Mouse (Mus musculus): ENCODE measurements around the gene Akap7. TPM values are rescaled to one million over a fixed set of nuclear protein-coding genes. Genes with fewer than 3 reads are reported as not detected.

Gene Akap7
- total and polyA plus RNA-seq, 3 experiments, result 17.2 to 59.1 (median 56.2) TPM

DNA sequence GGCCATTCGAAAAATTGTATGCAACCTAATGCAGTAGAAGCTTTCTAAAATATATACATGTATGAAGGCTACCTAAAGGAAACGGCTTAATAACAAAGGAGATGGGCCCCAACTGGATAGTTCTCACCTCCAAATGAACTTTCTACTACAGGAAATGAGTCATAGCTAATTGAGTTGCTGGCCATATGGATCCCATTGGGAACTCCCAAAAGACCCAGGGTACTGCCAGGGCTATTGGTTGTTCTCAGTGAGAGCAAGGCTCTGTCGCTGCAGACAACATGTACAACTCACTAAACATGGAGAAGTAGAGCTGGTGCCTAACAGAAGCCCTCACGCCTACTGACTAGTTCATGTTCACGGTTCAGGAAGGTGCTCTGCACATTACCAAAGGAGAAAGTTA is 83.3 kb downstream of the Akap7 start:
- DNase-seq, result no peak
- Histone ChIP-seq H3K79me2 (replicated peaks; ENCODE audit: control insufficient read depth, insufficient read depth, low read length) (no peaks in the 10 kb centered on the region), H3K4me3 (no peak overlapping the region), H3K4me1 (ENCODE audit: control insufficient read depth, insufficient read depth, low read length) (peaks cover 2% of the 10 kb centered on the region), H3K27me3 (ENCODE audit: control insufficient read depth, insufficient read depth, low read length) (no peaks in the 10 kb centered on the region), H3K27ac (no peak overlapping the region), H3K9ac (ENCODE audit: low read depth, low read length) (no peak overlapping the region), H3K36me3 (ENCODE audit: control insufficient read depth, insufficient read depth, low read length) (no peaks in the 10 kb centered on the region)
- no peak for TF ChIP-seq EP300 (IDR thresholded peaks at IDR 0.05; ENCODE audit: insufficient read depth, low read depth, low read length)
- no peak for TF ChIP-seq POLR2A (IDR thresholded peaks at IDR 0.05; ENCODE audit: insufficient read depth, low read depth, low read length)
- no peak for TF ChIP-seq CTCF (IDR thresholded peaks at IDR 0.05)
- intact Hi-C loops (cut with DNase I), result no loop called here
- WGBS, result 75% methylated on average over 5 of the region's 5 CpGs

DNA sequence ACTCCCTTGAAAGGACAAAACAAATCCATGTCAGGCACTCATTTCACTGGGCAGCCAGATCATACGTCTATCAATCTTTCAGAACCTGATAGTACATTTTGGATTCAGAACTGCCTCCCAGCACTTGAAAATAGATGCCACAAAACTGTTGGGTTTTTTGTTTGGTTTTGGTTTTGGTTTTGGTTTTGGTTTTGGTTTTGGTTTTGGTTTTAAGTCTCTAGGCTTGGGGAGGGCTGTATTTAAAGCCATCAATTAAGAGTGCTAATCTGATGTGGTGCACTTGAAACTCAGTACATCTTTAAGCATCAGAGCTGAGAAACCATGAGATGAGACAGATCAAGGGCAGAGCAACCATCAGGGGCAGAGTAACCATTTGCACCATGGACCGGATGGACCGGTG is 86.9 kb downstream of the Akap7 start:
- no peaks in the 10 kb centered on the region for H3K27me3 ChIP-seq (ENCODE audit: control insufficient read depth, insufficient read depth, low read length)
- TF ChIP-seq EP300 (IDR thresholded peaks at IDR 0.05; ENCODE audit: insufficient read depth, low read depth, low read length) (no peak), CTCF (IDR thresholded peaks at IDR 0.05) (no peak), POLR2A (IDR thresholded peaks at IDR 0.05; ENCODE audit: insufficient read depth, low read depth, low read length) (no peak)
- H3K79me2 ChIP-seq (replicated peaks; ENCODE audit: control insufficient read depth, insufficient read depth, low read length), result no peaks in the 10 kb centered on the region
- H3K4me1 ChIP-seq (ENCODE audit: control insufficient read depth, insufficient read depth, low read length), result peaks cover 3% of the 10 kb centered on the region
- H3K36me3 ChIP-seq (ENCODE audit: control insufficient read depth, insufficient read depth, low read length), result no peaks in the 10 kb centered on the region
- no peak overlapping the region for H3K4me3 ChIP-seq
- DNase-seq, result no peak
- intact Hi-C loops (cut with DNase I), result no loop called here
- no peak overlapping the region for H3K27ac ChIP-seq
- 93% methylated on average over 3 of the region's 3 CpGs for WGBS
- H3K9ac ChIP-seq (ENCODE audit: low read depth, low read length), result no peak overlapping the region; the same call in 1 of the 2 replicates

DNA sequence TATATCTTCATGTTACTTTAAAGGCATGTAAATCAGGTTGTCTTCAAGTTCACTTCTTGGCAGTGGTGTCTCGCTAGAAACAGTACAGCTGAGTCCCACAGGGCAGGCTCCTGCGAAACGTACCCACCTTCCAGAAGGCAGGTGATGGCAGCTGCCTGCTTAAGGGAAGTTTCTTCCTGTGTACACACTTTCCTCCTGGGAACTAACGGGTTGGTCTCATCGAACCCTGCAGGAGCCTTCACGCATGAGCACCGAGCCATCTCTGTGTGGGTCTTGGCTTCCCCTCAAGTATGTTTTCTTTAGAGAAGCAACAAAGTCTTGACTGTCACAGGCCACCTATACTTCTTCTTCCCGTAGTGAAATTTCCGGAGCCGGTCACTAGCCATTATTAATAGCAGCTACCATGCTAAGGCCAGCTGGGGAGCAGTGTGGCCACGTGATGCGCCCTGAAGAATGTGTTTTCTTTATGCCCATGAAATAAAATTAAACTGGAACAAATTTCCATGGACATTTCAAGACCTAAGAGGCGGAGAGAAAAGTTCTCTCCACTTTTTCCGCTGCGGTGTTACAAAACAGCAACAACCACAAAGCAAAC is 87.7 kb downstream of the Akap7 start:
- H3K79me2 ChIP-seq (replicated peaks; ENCODE audit: control insufficient read depth, insufficient read depth, low read length), result no peaks in the 10 kb centered on the region
- intact Hi-C loops (cut with DNase I), result loop anchor here (1.0 to 5.0 kb wide), 2 partner anchors 259 to 353 kb away; partner anchors contain the start of gene Med23
- DNase-seq, result no peak
- H3K36me3 ChIP-seq (ENCODE audit: control insufficient read depth, insufficient read depth, low read length), result no peaks in the 10 kb centered on the region
- no peak overlapping the region for H3K9ac ChIP-seq (ENCODE audit: low read depth, low read length)
- TF ChIP-seq EP300 (IDR thresholded peaks at IDR 0.05; ENCODE audit: insufficient read depth, low read depth, low read length) (no peak), CTCF (IDR thresholded peaks at IDR 0.05) (no peak), POLR2A (IDR thresholded peaks at IDR 0.05; ENCODE audit: insufficient read depth, low read depth, low read length) (no peak)
- peaks cover 3% of the 10 kb centered on the region for H3K4me1 ChIP-seq (ENCODE audit: control insufficient read depth, insufficient read depth, low read length)
- no peak overlapping the region for H3K4me3 ChIP-seq
- no peak overlapping the region for H3K27ac ChIP-seq
- 90% methylated on average over 15 of the region's 15 CpGs for WGBS
- H3K27me3 ChIP-seq (ENCODE audit: control insufficient read depth, insufficient read depth, low read length), result no peaks in the 10 kb centered on the region

GRCm38 (mm10) chr10:25219220-25219628 is 88.4 kb downstream of the Akap7 start:
- no peak overlapping the region for H3K27ac ChIP-seq
- H3K36me3 ChIP-seq (ENCODE audit: control insufficient read depth, insufficient read depth, low read length), result no peaks in the 10 kb centered on the region
- H3K4me1 ChIP-seq (ENCODE audit: control insufficient read depth, insufficient read depth, low read length), result peaks cover 3% of the 10 kb centered on the region
- WGBS, result 37% methylated on average over 7 of the region's 7 CpGs
- peak; percentile 46 to 68 for DNase-seq
- no peak overlapping the region for H3K4me3 ChIP-seq
- no peaks in the 10 kb centered on the region for H3K27me3 ChIP-seq (ENCODE audit: control insufficient read depth, insufficient read depth, low read length)
- H3K9ac ChIP-seq (ENCODE audit: low read depth, low read length), result no peak overlapping the region
- TF ChIP-seq EP300 (IDR thresholded peaks at IDR 0.05; ENCODE audit: insufficient read depth, low read depth, low read length) (0 out of 2 replicates have a peak, but pooled peaks have one; percentile 34), CTCF (IDR thresholded peaks at IDR 0.05) (peak; percentile 94), POLR2A (IDR thresholded peaks at IDR 0.05; ENCODE audit: insufficient read depth, low read depth, low read length) (no peak)
- intact Hi-C loops (cut with DNase I), result loop anchor here (1.0 to 5.0 kb wide), 2 partner anchors 258 to 352 kb away; partner anchors contain the start of gene Med23
- H3K79me2 ChIP-seq (replicated peaks; ENCODE audit: control insufficient read depth, insufficient read depth, low read length), result no peaks in the 10 kb centered on the region

DNA sequence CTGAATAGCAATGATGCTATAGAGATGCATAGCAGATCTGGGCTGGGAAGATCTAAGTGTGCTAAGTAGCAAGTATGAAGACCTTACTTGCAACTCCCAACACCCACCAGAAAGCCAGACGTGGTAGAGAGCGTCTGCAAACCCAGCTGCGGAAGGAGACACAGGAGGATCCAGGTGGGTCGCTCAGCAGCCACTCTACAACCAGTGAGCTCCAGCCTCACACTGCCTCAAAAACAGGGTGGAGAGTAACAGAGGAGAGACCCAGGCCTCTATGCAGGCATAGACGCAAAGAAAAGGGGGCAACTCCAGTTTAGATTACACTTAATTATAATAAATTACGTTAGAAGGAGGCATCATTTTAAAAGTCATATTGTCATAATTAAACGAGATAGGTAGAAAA is 88.9 kb downstream of the Akap7 start:
- H3K27me3 ChIP-seq (ENCODE audit: control insufficient read depth, insufficient read depth, low read length), result no peaks in the 10 kb centered on the region
- no peaks in the 10 kb centered on the region for H3K79me2 ChIP-seq (replicated peaks; ENCODE audit: control insufficient read depth, insufficient read depth, low read length)
- DNase-seq, result no peak
- no peaks in the 10 kb centered on the region for H3K36me3 ChIP-seq (ENCODE audit: control insufficient read depth, insufficient read depth, low read length)
- 76% methylated on average over 7 of the region's 7 CpGs for WGBS
- no peak overlapping the region for H3K4me3 ChIP-seq
- peaks cover 3% of the 10 kb centered on the region for H3K4me1 ChIP-seq (ENCODE audit: control insufficient read depth, insufficient read depth, low read length)
- TF ChIP-seq EP300 (IDR thresholded peaks at IDR 0.05; ENCODE audit: insufficient read depth, low read depth, low read length) (no peak), CTCF (IDR thresholded peaks at IDR 0.05) (no peak), POLR2A (IDR thresholded peaks at IDR 0.05; ENCODE audit: insufficient read depth, low read depth, low read length) (no peak)
- intact Hi-C loops (cut with DNase I), result loop anchor here (1.0 to 5.0 kb wide), 2 partner anchors 257 to 351 kb away; partner anchors contain the start of gene Med23
- no peak overlapping the region for H3K9ac ChIP-seq (ENCODE audit: low read depth, low read length)
- H3K27ac ChIP-seq, result no peak overlapping the region

DNA sequence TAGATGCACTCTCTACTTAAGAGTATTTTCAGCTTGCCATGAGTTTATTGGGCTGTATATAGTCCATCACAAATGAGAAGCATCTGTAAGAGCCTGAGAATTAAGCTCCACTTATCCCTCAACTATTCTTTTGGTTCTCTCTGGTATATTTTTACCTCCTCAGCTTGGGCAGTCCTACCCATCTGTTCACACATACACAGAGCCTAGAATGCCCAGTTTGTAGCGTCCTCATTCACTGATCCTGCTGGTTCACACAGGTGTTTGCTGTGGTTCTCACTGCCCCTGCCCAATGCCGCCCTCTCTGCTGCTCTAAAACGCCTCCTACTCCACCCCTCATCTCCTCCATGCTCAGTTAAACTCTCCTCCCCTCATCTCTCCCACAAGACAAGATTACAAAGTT is 91.7 kb downstream of the Akap7 start:
- intact Hi-C loops (cut with DNase I), result loop anchor here (5.0 kb wide), 1 partner anchor 349 kb away; the partner anchor contains the start of gene Med23
- H3K4me1 ChIP-seq (ENCODE audit: control insufficient read depth, insufficient read depth, low read length), result peaks cover 3% of the 10 kb centered on the region
- no peak overlapping the region for H3K4me3 ChIP-seq
- no peaks in the 10 kb centered on the region for H3K27me3 ChIP-seq (ENCODE audit: control insufficient read depth, insufficient read depth, low read length)
- no peak for TF ChIP-seq CTCF (IDR thresholded peaks at IDR 0.05)
- TF ChIP-seq EP300 (IDR thresholded peaks at IDR 0.05; ENCODE audit: insufficient read depth, low read depth, low read length), result no peak
- no peak for TF ChIP-seq POLR2A (IDR thresholded peaks at IDR 0.05; ENCODE audit: insufficient read depth, low read depth, low read length)
- WGBS, result 94% methylated on average over 3 of the region's 3 CpGs
- H3K79me2 ChIP-seq (replicated peaks; ENCODE audit: control insufficient read depth, insufficient read depth, low read length), result no peaks in the 10 kb centered on the region
- no peaks in the 10 kb centered on the region for H3K36me3 ChIP-seq (ENCODE audit: control insufficient read depth, insufficient read depth, low read length)
- H3K27ac ChIP-seq, result no peak overlapping the region
- H3K9ac ChIP-seq (ENCODE audit: low read depth, low read length), result no peak overlapping the region
- DNase-seq, result no peak
